Mouse (Mus musculus): ENCODE results near the gene Dnaaf5. TPM values are rescaled to one million over a fixed set of nuclear protein-coding genes. Genes with fewer than 3 reads are reported as not detected.

The Dnaaf5 gene
- total RNA-seq, 1 experiment = 22.8 TPM

- peaks cover 0 to 13% of the 10 kb centered on the region in 2 experiments; a peak in 3 of 4 replicates for H3K4me1 ChIP-seq (ENCODE audit: control insufficient read depth in 2 of 2, insufficient read depth in 2 of 2, low read length in 2 of 2, poor library complexity in 1 of 2)
- H3K9ac ChIP-seq (ENCODE audit: insufficient read depth, low read depth, low read length, poor library complexity, severe bottlenecking) = no peak overlapping the region
- H3K4me3 ChIP-seq (ENCODE audit: insufficient read depth in 1 of 2, low read depth in 1 of 2, low read length in 2 of 2, poor library complexity in 1 of 2, severe bottlenecking in 1 of 2) = no peak overlapping the region
- peaks cover 11% of the 10 kb centered on the region; the same call in 1 of the 2 replicates for H3K36me3 ChIP-seq (ENCODE audit: control insufficient read depth, insufficient read depth, low read length, poor library complexity, severe bottlenecking)
- DNase-seq (ENCODE audit: low read depth, low spot score) = no peak
- in situ Hi-C loops (cut with MboI; ENCODE audit: low sequenced_read_pairs in 2 of 2, unreplicated experiment in 2 of 2) = no loop called here
- TF ChIP-seq HCFC1 (IDR thresholded peaks at IDR 0.05; ENCODE audit: borderline replicate concordance, insufficient read depth, low read length) = no peak
- no peak for TF ChIP-seq MAFK (IDR thresholded peaks at IDR 0.05; ENCODE audit: insufficient read depth, low read depth, low read length)
- TF ChIP-seq ZNF384 (IDR thresholded peaks at IDR 0.05; ENCODE audit: low read depth, low read length) = no peak
- TF ChIP-seq CHD2 (IDR thresholded peaks at IDR 0.05; ENCODE audit: low read depth, low read length) = no peak
- TF ChIP-seq ZC3H11A (IDR thresholded peaks at IDR 0.05; ENCODE audit: borderline replicate concordance, low read depth, low read length) = no peak
- H3K9me3 ChIP-seq (ENCODE audit: control insufficient read depth, insufficient read depth, low read depth, low read length) = no peaks in the 10 kb centered on the region
- no peak overlapping the region for H3K27ac ChIP-seq (ENCODE audit: insufficient read depth, low read depth, low read length, poor library complexity, severe bottlenecking)
Observed at GRCm38 (mm10) chr5:139208871-139209684, 59.1 kb downstream of the Dnaaf5 start.

GRCm38 (mm10) chr5:139209685-139210026 is 59.6 kb downstream of the Dnaaf5 start:
- H3K36me3 ChIP-seq (ENCODE audit: control insufficient read depth, insufficient read depth, low read length, poor library complexity, severe bottlenecking) = peaks cover 11% of the 10 kb centered on the region; the same call in 1 of the 2 replicates
- H3K4me1 ChIP-seq (ENCODE audit: control insufficient read depth in 2 of 2, insufficient read depth in 2 of 2, low read length in 2 of 2, poor library complexity in 1 of 2) = peaks cover 0 to 13% of the 10 kb centered on the region in 2 experiments; a peak in 3 of 4 replicates
- DNase-seq (ENCODE audit: low read depth, low spot score) = no peak
- no peak overlapping the region for H3K4me3 ChIP-seq (ENCODE audit: insufficient read depth in 1 of 2, low read depth in 1 of 2, low read length in 2 of 2, poor library complexity in 1 of 2, severe bottlenecking in 1 of 2)
- H3K9me3 ChIP-seq (ENCODE audit: control insufficient read depth, insufficient read depth, low read depth, low read length) = no peaks in the 10 kb centered on the region
- no peak overlapping the region for H3K27ac ChIP-seq (ENCODE audit: insufficient read depth, low read depth, low read length, poor library complexity, severe bottlenecking)
- TF ChIP-seq HCFC1 (IDR thresholded peaks at IDR 0.05; ENCODE audit: borderline replicate concordance, insufficient read depth, low read length) (no peak), ZNF384 (IDR thresholded peaks at IDR 0.05; ENCODE audit: low read depth, low read length) (no peak), ZC3H11A (IDR thresholded peaks at IDR 0.05; ENCODE audit: borderline replicate concordance, low read depth, low read length) (no peak), MAFK (IDR thresholded peaks at IDR 0.05; ENCODE audit: insufficient read depth, low read depth, low read length) (no peak), CHD2 (IDR thresholded peaks at IDR 0.05; ENCODE audit: low read depth, low read length) (no peak)
- in situ Hi-C loops (cut with MboI; ENCODE audit: low sequenced_read_pairs in 2 of 2, unreplicated experiment in 2 of 2) = no loop called here
- no peak overlapping the region for H3K9ac ChIP-seq (ENCODE audit: insufficient read depth, low read depth, low read length, poor library complexity, severe bottlenecking)

GRCm38 (mm10) chr5:139211737-139212385 is 61.8 kb downstream of the Dnaaf5 start:
- H3K4me3 ChIP-seq (ENCODE audit: insufficient read depth in 1 of 2, low read depth in 1 of 2, low read length in 2 of 2, poor library complexity in 1 of 2, severe bottlenecking in 1 of 2) = no peak overlapping the region
- no peak for DNase-seq (ENCODE audit: low read depth, low spot score)
- H3K9me3 ChIP-seq (ENCODE audit: control insufficient read depth, insufficient read depth, low read depth, low read length) = no peaks in the 10 kb centered on the region
- peaks cover 0 to 6% of the 10 kb centered on the region in 2 experiments; a peak in 2 of 4 replicates for H3K4me1 ChIP-seq (ENCODE audit: control insufficient read depth in 2 of 2, insufficient read depth in 2 of 2, low read length in 2 of 2, poor library complexity in 1 of 2)
- no peak for TF ChIP-seq ZC3H11A (IDR thresholded peaks at IDR 0.05; ENCODE audit: borderline replicate concordance, low read depth, low read length)
- no peak for TF ChIP-seq MAFK (IDR thresholded peaks at IDR 0.05; ENCODE audit: insufficient read depth, low read depth, low read length)
- TF ChIP-seq CHD2 (IDR thresholded peaks at IDR 0.05; ENCODE audit: low read depth, low read length) = no peak
- no peak for TF ChIP-seq ZNF384 (IDR thresholded peaks at IDR 0.05; ENCODE audit: low read depth, low read length)
- TF ChIP-seq HCFC1 (IDR thresholded peaks at IDR 0.05; ENCODE audit: borderline replicate concordance, insufficient read depth, low read length) = no peak
- H3K9ac ChIP-seq (ENCODE audit: insufficient read depth, low read depth, low read length, poor library complexity, severe bottlenecking) = no peak overlapping the region
- H3K27ac ChIP-seq (ENCODE audit: insufficient read depth, low read depth, low read length, poor library complexity, severe bottlenecking) = no peak overlapping the region
- peaks cover 29% of the 10 kb centered on the region; the same call in 1 of the 2 replicates for H3K36me3 ChIP-seq (ENCODE audit: control insufficient read depth, insufficient read depth, low read length, poor library complexity, severe bottlenecking)
- in situ Hi-C loops (cut with MboI; ENCODE audit: low sequenced_read_pairs in 2 of 2, unreplicated experiment in 2 of 2) = no loop called here

GRCm38 (mm10) chr5:139214298-139214697 is 64.3 kb downstream of the Dnaaf5 start:
- no peak for DNase-seq (ENCODE audit: low read depth, low spot score)
- H3K9ac ChIP-seq (ENCODE audit: insufficient read depth, low read depth, low read length, poor library complexity, severe bottlenecking) = no peak overlapping the region
- H3K9me3 ChIP-seq (ENCODE audit: control insufficient read depth, insufficient read depth, low read depth, low read length) = no peaks in the 10 kb centered on the region
- peaks cover 31% of the 10 kb centered on the region; the same call in 1 of the 2 replicates for H3K36me3 ChIP-seq (ENCODE audit: control insufficient read depth, insufficient read depth, low read length, poor library complexity, severe bottlenecking)
- no peak overlapping the region for H3K27ac ChIP-seq (ENCODE audit: insufficient read depth, low read depth, low read length, poor library complexity, severe bottlenecking)
- TF ChIP-seq CHD2 (IDR thresholded peaks at IDR 0.05; ENCODE audit: low read depth, low read length) (no peak), HCFC1 (IDR thresholded peaks at IDR 0.05; ENCODE audit: borderline replicate concordance, insufficient read depth, low read length) (no peak), MAFK (IDR thresholded peaks at IDR 0.05; ENCODE audit: insufficient read depth, low read depth, low read length) (no peak), ZNF384 (IDR thresholded peaks at IDR 0.05; ENCODE audit: low read depth, low read length) (no peak), ZC3H11A (IDR thresholded peaks at IDR 0.05; ENCODE audit: borderline replicate concordance, low read depth, low read length) (no peak)
- no peak overlapping the region for H3K4me3 ChIP-seq (ENCODE audit: insufficient read depth in 1 of 2, low read depth in 1 of 2, low read length in 2 of 2, poor library complexity in 1 of 2, severe bottlenecking in 1 of 2)
- in situ Hi-C loops (cut with MboI; ENCODE audit: low sequenced_read_pairs in 2 of 2, unreplicated experiment in 2 of 2) = no loop called here
- H3K4me1 ChIP-seq (ENCODE audit: control insufficient read depth in 2 of 2, insufficient read depth in 2 of 2, low read length in 2 of 2, poor library complexity in 1 of 2) = no peaks in the 10 kb centered on the region

All from ES-E14 (cell line).